Mouse (Mus musculus) layer of hippocampus, postnatal 10 days (tissue): ENCODE measurements around the gene Adh1. TPM values are rescaled to one million over a fixed set of nuclear protein-coding genes. Genes with fewer than 3 reads are reported as not detected.

Experiments
- total RNA-seq, 2 experiments: library from RNA; stranded (reverse); gene quantifications; 2 replicates each; pipeline ENCODE4 v1.2.3; 2021

Gene Adh1
- total RNA-seq, 2 experiments from 2014 or later, result 1.4 to 1.7 TPM

Other genes starting within 250 kb of the Adh1 start
- gene 1110002E22Rik, start 195.9 kb upstream of the Adh1 start, total RNA-seq, result 1 to 10 TPM; 1.3 TPM
- gene Gm5105, start 193.6 kb upstream of the Adh1 start, total RNA-seq, result under 1 TPM in 1 of 2 experiments, not detected in 1; 0.20 TPM
- 1 to 10 TPM; 8.0 to 9.3 TPM for gene Trmt10a, start 117.5 kb upstream of the Adh1 start, total RNA-seq
- gene Mttp, start 116.0 kb upstream of the Adh1 start, total RNA-seq, result 1 to 10 TPM; 4.3 to 5.3 TPM
- gene 4930579F01Rik, start 67.2 kb upstream of the Adh1 start, total RNA-seq, result not detected
- gene Adh7, start 43.2 kb upstream of the Adh1 start, total RNA-seq, result under 1 TPM; 0.21 to 0.47 TPM
- gene Adh6a, start 52.3 kb downstream of the Adh1 start, total RNA-seq, result not detected
- under 1 TPM in 1 of 2 experiments, not detected in 1; 0.27 TPM for gene Adh6b, start 80.8 kb downstream of the Adh1 start, total RNA-seq
- not detected for gene Adh4, start 154.5 kb downstream of the Adh1 start, total RNA-seq
- 10 to 100 TPM; 89.4 to 93.7 TPM for gene Adh5, start 182.1 kb downstream of the Adh1 start, total RNA-seq
- gene Metap1, start 228.5 kb downstream of the Adh1 start, total RNA-seq, result 10 to 100 TPM; 51.7 to 54.1 TPM